In genomic region chr6:119352501-119352900, GRCm38 (mm10) we compare ENCODE assay signal across 28 mouse cellular contexts. TPM values are rescaled to one million over a fixed set of nuclear protein-coding genes. Genes with fewer than 3 reads are reported as not detected.
DNase-seq lines count a peak whose midpoint lies in the region; ATAC-seq lines count a peak whose summit lies in the region.
"Had no signal": no experiment of that assay in that cellular context is flagged by ENCODE, and none has a peak within 500 bp of the region (broad histone marks: within the 10 kb centered on the region; RNA-seq: fewer than 3 reads in every experiment).

No protein-coding gene starts in this region.

- no peak overlapping the region for H3K9ac ChIP-seq in heart, embryonic 12.5 days
- H3K9ac ChIP-seq in intestine, embryonic 16.5 days (ENCODE audit: low read depth, low read length): no peak overlapping the region
- H3K9ac ChIP-seq in hindbrain, embryonic 11.5 days (ENCODE audit: low read depth, low read length): no peak overlapping the region
- H3K9ac ChIP-seq: embryonic facial prominence, embryonic 12.5 days; embryonic facial prominence, embryonic 15.5 days; forebrain, embryonic 12.5 days; heart, embryonic 13.5 days; hindbrain, embryonic 12.5 days; hindbrain, embryonic 15.5 days had no signal

- H3K27me3 ChIP-seq in heart, embryonic 12.5 days (replicated peaks): no peaks in the 10 kb centered on the region
- no peaks in the 10 kb centered on the region for H3K27me3 ChIP-seq in intestine, embryonic 16.5 days (replicated peaks; ENCODE audit: control insufficient read depth, insufficient read depth, low read length)
- H3K27me3 ChIP-seq in limb, embryonic 10.5 days (ENCODE audit: low read depth, poor library complexity, severe bottlenecking): no peaks in the 10 kb centered on the region
- no peaks in the 10 kb centered on the region for H3K27me3 ChIP-seq in hindbrain, embryonic 11.5 days (ENCODE audit: control insufficient read depth, insufficient read depth, low read length)
- H3K27me3 ChIP-seq: CH12.LX; embryonic facial prominence, embryonic 12.5 days; embryonic facial prominence, embryonic 15.5 days; forebrain, embryonic 12.5 days; heart, embryonic 13.5 days; hindbrain, embryonic 12.5 days; hindbrain, embryonic 15.5 days; Patski had no signal

- 77% methylated on average over 6 of the region's 6 CpGs for WGBS in heart, embryonic 12.5 days
- whole genome bisulfite sequencing in intestine, embryonic 16.5 days: 73% methylated on average over 6 of the region's 6 CpGs
- 92% methylated on average over 6 of the region's 6 CpGs for WGBS in limb, embryonic 10.5 days
- WGBS in hindbrain, embryonic 11.5 days: 89% methylated on average over 6 of the region's 6 CpGs

- H3K4me3 ChIP-seq in heart, embryonic 12.5 days: no peak overlapping the region
- no peak overlapping the region for H3K4me3 ChIP-seq in intestine, embryonic 16.5 days (ENCODE audit: low read length)
- no peak overlapping the region for H3K4me3 ChIP-seq in limb, embryonic 10.5 days
- no peak overlapping the region for H3K4me3 ChIP-seq in hindbrain, embryonic 11.5 days (ENCODE audit: low read depth, low read length)
- H3K4me3 ChIP-seq: embryonic facial prominence, embryonic 12.5 days; embryonic facial prominence, embryonic 15.5 days; forebrain, embryonic 12.5 days; gastrocnemius, adult 2 months; heart, embryonic 13.5 days; hindbrain, embryonic 12.5 days; hindbrain, embryonic 15.5 days had no signal

- peaks cover 9% of the 10 kb centered on the region for H3K4me1 ChIP-seq in heart, embryonic 12.5 days (replicated peaks)
- no peaks in the 10 kb centered on the region for H3K4me1 ChIP-seq in intestine, embryonic 16.5 days (ENCODE audit: control insufficient read depth, insufficient read depth, low read length)
- H3K4me1 ChIP-seq in limb, embryonic 10.5 days: no peaks in the 10 kb centered on the region
- H3K4me1 ChIP-seq in hindbrain, embryonic 11.5 days (replicated peaks; ENCODE audit: control insufficient read depth, insufficient read depth, low read length): no peaks in the 10 kb centered on the region
- H3K4me1 ChIP-seq: embryonic facial prominence, embryonic 12.5 days; embryonic facial prominence, embryonic 15.5 days; hindbrain, embryonic 12.5 days; hindbrain, embryonic 15.5 days had no signal

- peak; percentile 70 for DNase-seq in heart, adult 11 months
- DNase-seq in limb, embryonic 10.5 days (ENCODE audit: low spot score): peak; percentile 20
- DNase-seq in hindbrain, embryonic 11.5 days (ENCODE audit: low spot score): no peak
- DNase-seq: adrenal gland, postnatal 10 days; adrenal gland, postnatal 36 days; B cell, adult 2 months; cerebellum, adult 11 months; cerebellum, adult 2 months; cerebellum, adult 9-11 months; cerebellum, postnatal 25 days; gastrocnemius, adult 2 months; gastrocnemius, postnatal 14 days; heart, adult 18-20 months; heart, postnatal 14 days; heart, postnatal 4 days had no signal

- ATAC-seq in heart, embryonic 12.5 days (ENCODE audit: insufficient number of reproducible peaks, low FRiP score): no peak
- peak; percentile 66 for ATAC-seq in intestine, embryonic 16.5 days
- ATAC-seq in frontal cortex, adult (ENCODE audit: low TSS enrichment): no peak
- ATAC-seq in hindbrain, embryonic 11.5 days (ENCODE audit: low FRiP score): no peak
- ATAC-seq: forebrain, embryonic 16.5 days; Patski had no signal

- peaks cover 42% of the 10 kb centered on the region for H3K36me3 ChIP-seq in heart, embryonic 12.5 days
- peaks cover 4% of the 10 kb centered on the region; the same call in 1 of the 2 replicates for H3K36me3 ChIP-seq in intestine, embryonic 16.5 days (ENCODE audit: control insufficient read depth, insufficient read depth, low read length)
- H3K36me3 ChIP-seq in limb, embryonic 10.5 days: peaks cover 48% of the 10 kb centered on the region
- peaks cover 3% of the 10 kb centered on the region; the same call in 1 of the 2 replicates for H3K36me3 ChIP-seq in hindbrain, embryonic 11.5 days (ENCODE audit: control insufficient read depth, insufficient read depth, low read length)

- H3K4me2 ChIP-seq in heart, embryonic 12.5 days: no peak overlapping the region
- no peak overlapping the region for H3K4me2 ChIP-seq in intestine, embryonic 16.5 days (ENCODE audit: low read depth, low read length)
- H3K4me2 ChIP-seq in hindbrain, embryonic 11.5 days (replicated peaks; ENCODE audit: low read depth, low read length): no peak overlapping the region
- H3K4me2 ChIP-seq: embryonic facial prominence, embryonic 12.5 days; embryonic facial prominence, embryonic 15.5 days; forebrain, embryonic 12.5 days; heart, embryonic 13.5 days; hindbrain, embryonic 12.5 days; hindbrain, embryonic 15.5 days had no signal

- no peak overlapping the region for H3K27ac ChIP-seq in heart, embryonic 12.5 days (ENCODE audit: poor library complexity, severe bottlenecking)
- H3K27ac ChIP-seq in intestine, embryonic 16.5 days (ENCODE audit: low read length): no peak overlapping the region
- H3K27ac ChIP-seq in limb, embryonic 10.5 days: no peak overlapping the region
- H3K27ac ChIP-seq in hindbrain, embryonic 11.5 days (ENCODE audit: low read depth, low read length): no peak overlapping the region
- H3K27ac ChIP-seq: embryonic facial prominence, embryonic 12.5 days; embryonic facial prominence, embryonic 15.5 days; forebrain, embryonic 12.5 days; gastrocnemius, adult 2 months; heart, embryonic 13.5 days; hindbrain, embryonic 12.5 days; hindbrain, embryonic 15.5 days had no signal

- no peaks in the 10 kb centered on the region for H3K9me3 ChIP-seq in heart, embryonic 12.5 days (replicated peaks)
- no peaks in the 10 kb centered on the region for H3K9me3 ChIP-seq in intestine, embryonic 16.5 days (ENCODE audit: control insufficient read depth, low read length)
- H3K9me3 ChIP-seq in limb, embryonic 10.5 days (replicated peaks): no peaks in the 10 kb centered on the region
- no peaks in the 10 kb centered on the region for H3K9me3 ChIP-seq in hindbrain, embryonic 11.5 days (ENCODE audit: control insufficient read depth, low read length)
- H3K9me3 ChIP-seq: embryonic facial prominence, embryonic 12.5 days; embryonic facial prominence, embryonic 15.5 days; forebrain, embryonic 12.5 days; G1E; heart, embryonic 13.5 days; hindbrain, embryonic 12.5 days; hindbrain, embryonic 15.5 days had no signal

RNA-seq across cellular contexts. Expression of gene Lrtm2, which starts 21.9 kb away (rescaled TPM):
- polyA plus RNA-seq in heart, embryonic 12.5 days (2016; fragmentation: Nextera tagmentation; extraction: Ambion mirVana): 0.05 and 0.15 TPM in 2 replicates
- polyA plus RNA-seq in intestine, embryonic 16.5 days (2015; fragmentation: Nextera tagmentation; extraction: Ambion mirVana): 0.32 and 0.38 TPM in 2 replicates
- polyA plus RNA-seq in limb, embryonic 10.5 days (2016; fragmentation: Nextera tagmentation; extraction: Ambion mirVana): not detected in 2 replicates
- 0.14 TPM in 1 of 2 replicates, not detected in the other for polyA plus RNA-seq in hindbrain, embryonic 11.5 days (2014; fragmentation: Nextera tagmentation; extraction: Ambion mirVana)
- polyA plus RNA-seq: G1E had no signal
